Mouse (Mus musculus) large intestine, adult 2 months (tissue): ENCODE measurements around the gene P3h3. TPM values are rescaled to one million over a fixed set of nuclear protein-coding genes. Genes with fewer than 3 reads are reported as not detected.
A peak's percentile ranks its signal among the peaks of the same experiment; 100 is the strongest.

Experiments used
- DNase-seq: peaks from one replicate; pipeline ENCODE4 v3.0.0-alpha.2; 2012; ENCODE audit warnings: low read depth, low spot score
- WGBS: fragments of 180-500 bp; shearing (Covaris S2); methylation state at CpG from one replicate; pipeline ENCODE4 v1.1.7; 2018; 5-methylcytosine and 5-hydroxymethylcytosine counted together
- polyA plus RNA-seq: library from polyadenylated mRNA; depleted of rRNA; stranded (reverse); fragments of >200 nt; gene quantifications from 2 replicates; pipeline ENCODE4 v1.2.3, GENCODE M21; 2012

Gene P3h3
- polyA plus RNA-seq, 1 experiment: 8.3 TPM

GRCm38 (mm10) chr6:124874348-124874747, 16.8 kb upstream of the P3h3 start:
- no peak for DNase-seq
- WGBS: 45% methylated on average over 2 of the region's 3 CpGs

DNA sequence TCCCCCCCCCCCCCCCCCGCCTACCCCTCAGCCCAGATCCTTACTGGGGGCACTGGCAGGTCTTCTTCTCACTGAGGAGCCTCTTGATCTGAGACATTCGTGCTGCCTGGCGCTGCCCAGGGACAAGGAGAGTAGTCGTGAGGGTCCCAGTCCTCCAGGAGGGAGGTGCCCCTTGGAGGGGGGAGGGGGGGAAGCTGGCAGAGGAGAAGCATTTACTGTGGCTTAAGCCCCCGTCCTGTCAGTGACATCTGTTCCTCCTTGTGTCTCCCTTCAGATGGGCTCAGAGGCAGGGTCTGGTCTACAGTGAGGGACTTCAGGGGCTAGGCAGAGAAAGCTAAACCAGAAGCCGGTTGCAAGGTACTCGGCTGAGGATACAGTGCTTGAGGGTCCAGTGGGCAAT, 9.0 kb upstream of the P3h3 start:
- no peak for DNase-seq
- 75% methylated on average over 7 of the region's 7 CpGs for WGBS

DNA sequence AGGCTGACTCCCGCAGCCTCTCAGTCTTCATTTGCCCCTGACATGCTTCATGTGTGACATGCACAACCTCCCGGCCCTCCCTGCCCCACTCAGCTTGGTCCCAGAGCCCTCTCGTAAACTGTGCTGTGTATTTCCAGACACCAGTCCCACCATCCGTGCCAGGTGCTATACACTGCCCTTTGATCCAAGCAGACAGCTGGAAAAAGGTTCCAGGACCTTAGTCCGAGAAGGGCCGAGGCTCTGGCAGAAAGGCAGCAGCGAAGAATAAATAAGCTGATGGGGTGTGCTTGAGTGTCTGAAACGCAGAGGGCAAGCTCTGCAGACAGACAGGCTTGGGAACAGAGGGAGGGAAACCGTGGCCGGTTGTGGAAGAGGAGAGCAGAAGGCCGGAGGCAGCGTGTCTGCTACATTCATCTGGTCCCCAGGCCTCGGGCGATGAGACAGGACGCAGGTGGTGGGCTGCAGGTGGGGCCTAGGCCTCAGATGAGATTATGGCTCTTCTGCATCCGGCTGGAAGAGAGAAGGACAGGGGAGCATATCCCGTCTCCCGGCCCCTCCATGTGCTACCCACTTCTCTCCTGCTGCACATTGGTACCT, 8.3 kb upstream of the P3h3 start:
- no peak for DNase-seq
- 57% methylated on average over 18 of the region's 18 CpGs for WGBS

DNA sequence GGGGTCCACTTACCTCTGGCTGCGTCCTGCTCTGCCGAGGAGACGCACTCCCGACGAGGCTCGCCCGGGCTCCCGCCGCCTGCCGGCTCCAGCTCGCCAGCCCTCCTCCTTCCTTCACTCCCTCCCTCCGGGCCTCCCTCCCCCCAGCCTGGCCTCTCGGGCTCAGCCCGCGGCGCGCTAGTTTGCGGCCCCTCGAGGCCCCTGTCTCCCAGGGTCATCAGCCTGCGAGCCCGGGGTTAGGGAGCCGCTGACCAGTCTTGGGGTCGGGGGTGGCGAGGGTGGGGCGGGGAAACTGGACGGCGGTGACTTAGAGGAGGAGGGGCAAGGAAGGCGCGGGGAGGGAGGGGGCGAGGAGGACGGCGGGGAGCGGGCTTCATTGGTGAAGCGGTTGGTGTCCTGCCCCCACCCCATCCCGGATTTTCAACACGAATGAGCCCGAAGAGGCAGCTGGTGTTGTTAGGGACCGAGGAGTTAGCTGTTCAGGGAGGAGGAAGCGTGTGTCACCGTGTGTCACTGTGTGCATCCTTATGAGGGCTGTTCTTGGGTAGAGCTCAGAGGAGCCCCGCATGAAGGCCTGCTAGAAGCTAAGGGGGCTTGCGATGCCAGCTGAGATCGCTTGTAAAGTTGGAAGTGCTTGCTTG, 6.2 kb upstream of the P3h3 start, which contains the start of gene Gpr162:
Gene Gpr162 (minus strand): TSS at position 326 of the 641 bp plus-strand sequence.
- DNase-seq: no peak
- under 1% methylated on average over 43 of the region's 43 CpGs for WGBS

DNA sequence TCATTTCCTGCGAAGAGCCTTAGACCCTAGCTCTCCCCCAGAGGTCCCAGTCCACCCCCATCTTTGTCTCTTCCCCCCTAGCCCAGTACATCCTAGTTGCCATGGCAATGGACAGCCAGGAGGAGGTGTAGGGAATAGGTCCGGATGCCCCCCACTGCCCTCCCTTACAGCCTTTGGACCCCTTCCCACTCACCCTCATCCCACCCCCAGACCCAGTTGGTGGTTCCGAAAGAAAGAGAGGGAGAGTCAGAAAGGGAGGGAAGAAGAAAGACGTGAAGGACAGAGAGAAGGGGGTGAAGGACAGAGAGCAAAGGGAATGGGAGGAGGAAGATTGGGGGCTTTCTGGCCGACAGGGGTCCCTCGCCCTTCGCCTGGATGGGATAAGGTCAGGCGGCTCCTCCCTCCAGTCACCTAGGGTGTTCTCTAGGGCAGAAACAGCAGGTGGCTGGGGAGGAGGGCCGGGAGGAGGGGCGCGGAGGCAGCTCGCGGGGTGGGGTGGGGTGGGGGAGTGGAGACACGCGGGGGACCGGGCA, 5.6 kb upstream of the P3h3 start:
- DNase-seq: no peak
- 1% methylated on average over 15 of the region's 16 CpGs for WGBS

DNA sequence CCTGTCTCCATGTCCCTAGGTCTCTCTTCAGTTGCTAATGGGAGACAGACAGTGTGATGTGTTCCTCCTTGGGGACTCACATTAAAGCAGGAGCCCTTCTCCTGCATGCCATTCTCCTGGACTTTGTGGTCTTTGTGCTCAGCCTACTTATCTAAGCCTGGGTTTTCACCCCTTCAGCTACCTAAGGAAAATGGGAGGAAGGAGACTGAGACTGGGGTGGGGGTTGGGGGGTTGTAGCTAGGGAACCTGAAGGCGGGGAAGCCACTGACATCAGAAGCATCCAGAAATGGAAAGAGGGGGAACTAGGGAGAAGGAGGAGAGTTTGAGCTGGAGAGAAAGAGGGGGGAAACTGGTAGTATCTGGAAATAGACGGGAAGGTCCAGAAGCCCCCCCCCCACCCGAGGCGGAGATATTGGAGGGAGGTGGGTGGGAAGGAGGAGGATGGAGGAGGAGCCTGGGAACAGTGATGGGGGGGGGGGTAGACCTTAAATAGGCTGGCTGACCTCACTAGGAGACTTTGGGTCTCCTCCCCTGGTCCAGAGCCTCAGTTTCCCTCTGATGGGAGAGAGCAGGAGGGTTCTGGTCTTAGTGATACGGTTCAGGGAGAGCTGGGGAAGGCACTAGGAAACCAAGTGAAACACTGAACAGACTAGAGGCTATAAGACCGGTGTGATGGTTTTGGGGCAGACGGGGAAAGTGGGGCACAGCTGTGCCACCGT, 5.0 kb upstream of the P3h3 start:
- no peak for DNase-seq
- 22% methylated on average over 8 of the region's 8 CpGs for WGBS

DNA sequence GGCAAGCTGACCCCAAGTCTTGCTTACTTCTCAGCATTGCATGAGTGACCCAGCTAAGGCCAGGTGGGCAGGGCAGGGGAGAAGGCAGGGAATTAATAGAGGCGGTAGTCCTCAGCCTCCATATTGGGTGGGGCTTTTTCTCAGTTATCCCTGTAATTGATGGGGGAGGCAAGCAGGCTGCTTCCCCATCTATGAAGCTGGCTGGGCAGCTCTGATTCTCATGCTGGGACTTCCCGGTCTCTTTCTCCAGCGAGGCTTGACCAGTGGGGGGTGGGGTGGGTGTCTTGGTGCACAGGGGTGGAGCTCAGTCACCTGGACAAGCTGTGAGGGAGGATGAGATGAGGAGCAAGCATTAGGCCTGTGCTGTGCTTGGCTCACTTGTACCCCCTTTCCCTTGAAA, 4.2 kb upstream of the P3h3 start:
- DNase-seq: no peak
- 29% methylated on average over 3 of the region's 3 CpGs for WGBS

- no peak for DNase-seq
- 85% methylated on average over 19 of the region's 19 CpGs for WGBS
Measured at GRCm38 (mm10) chr6:124861266-124861665, 3.7 kb upstream of the P3h3 start.

- WGBS: 87% methylated on average over 9 of the region's 9 CpGs
- DNase-seq: no peak
Measured at GRCm38 (mm10) chr6:124860511-124860910, 3.0 kb upstream of the P3h3 start.

GRCm38 (mm10) chr6:124859725-124860124, 2.2 kb upstream of the P3h3 start:
- DNase-seq: peak; percentile 46
- WGBS: 4% methylated on average over 12 of the region's 12 CpGs

DNA sequence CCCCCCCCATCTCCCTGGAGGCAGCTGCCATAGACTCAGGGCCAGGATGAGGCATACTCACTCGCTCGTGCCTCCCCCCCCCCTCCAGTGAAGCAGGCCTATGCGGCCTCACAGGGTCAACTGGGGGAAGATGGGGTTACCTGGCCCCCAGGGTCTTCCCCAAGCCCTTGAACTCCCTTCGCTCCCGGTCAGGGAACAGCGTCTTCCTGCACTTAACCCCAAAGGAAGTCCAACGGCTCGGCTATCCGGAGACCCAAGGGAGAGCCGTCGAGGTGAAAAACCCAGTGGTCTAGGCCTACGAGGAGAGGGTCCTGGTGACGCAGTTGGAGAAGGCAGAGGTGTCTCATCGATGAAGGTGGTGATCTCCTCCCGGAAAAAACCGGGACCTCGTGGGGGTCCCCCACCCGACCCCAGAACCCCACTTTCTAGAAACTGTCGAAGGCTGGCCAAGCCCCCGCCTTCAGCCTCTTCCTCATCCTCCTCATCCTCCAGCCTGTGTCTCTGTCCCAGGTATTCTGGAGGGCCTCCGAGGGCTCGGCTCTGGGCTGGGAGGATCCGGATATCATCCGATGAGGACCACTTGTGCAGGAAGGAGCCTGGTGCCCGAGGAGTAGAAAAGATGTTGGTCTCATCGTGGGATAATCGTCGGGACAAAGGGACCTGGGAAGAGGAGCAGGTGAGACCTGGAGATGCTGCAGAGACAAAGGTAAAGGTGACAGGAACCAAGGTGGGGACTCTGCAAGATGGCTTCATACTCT, 1.2 kb upstream of the P3h3 start:
- WGBS: 75% methylated on average over 28 of the region's 28 CpGs
- DNase-seq: no peak

GRCm38 (mm10) chr6:124857840-124858530, 433 bp upstream of the P3h3 start:
- 30% methylated on average over 26 of the region's 26 CpGs for WGBS
- DNase-seq: no peak

GRCm38 (mm10) chr6:124856321-124856720, 1.2 kb downstream of the P3h3 start:
- WGBS: 33% methylated on average over 14 of the region's 14 CpGs
- DNase-seq: no peak

DNA sequence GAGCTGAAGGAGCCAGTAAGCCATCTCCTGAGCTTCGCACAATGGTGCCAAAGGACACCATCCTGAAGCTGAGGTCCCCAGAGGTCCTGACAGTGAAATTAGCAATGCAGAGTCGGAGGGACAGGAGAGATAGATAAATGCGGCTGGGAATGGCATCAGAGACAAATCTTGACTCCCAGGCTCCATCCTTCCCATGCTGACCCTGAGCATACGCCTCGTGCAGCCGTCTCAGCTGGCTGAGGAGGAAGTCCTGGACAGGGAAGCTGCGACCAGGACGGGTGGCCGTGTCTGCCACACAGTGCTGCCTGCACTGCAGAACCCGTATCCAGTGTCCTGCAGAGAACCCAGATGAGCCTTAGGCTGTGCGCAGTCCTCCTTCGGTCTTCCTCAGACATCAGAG, 2.9 kb downstream of the P3h3 start:
- WGBS: 66% methylated on average over 12 of the region's 12 CpGs
- DNase-seq: no peak

GRCm38 (mm10) chr6:124850535-124850934, 7.0 kb downstream of the P3h3 start:
- DNase-seq: no peak
- WGBS: 57% methylated on average over 8 of the region's 8 CpGs

DNA sequence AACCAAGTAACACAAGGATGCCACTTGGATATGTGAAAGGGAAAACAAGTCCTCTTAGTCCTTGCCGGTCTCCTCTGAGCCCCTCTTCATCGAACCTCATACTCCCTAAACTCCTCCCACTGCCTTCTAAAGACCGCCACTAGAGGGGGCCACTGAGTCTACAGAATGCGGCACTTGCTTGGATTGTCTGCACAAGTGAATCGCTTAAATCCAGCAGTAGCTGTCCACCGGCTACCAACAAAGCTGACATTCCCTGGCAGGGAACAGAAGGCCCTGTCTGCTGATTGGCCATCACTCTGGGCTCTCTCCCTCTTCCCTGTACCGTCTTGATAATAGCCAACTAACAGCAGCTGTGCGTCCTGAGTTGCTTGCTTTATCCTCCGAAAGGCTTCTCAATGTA, 10.2 kb downstream of the P3h3 start:
- DNase-seq: peak; percentile 70
- 16% methylated on average over 9 of the region's 9 CpGs for WGBS

GRCm38 (mm10) chr6:124840241-124841167, 17.0 kb downstream of the P3h3 start, which contains the start of gene Gnb3:
Gene Gnb3 (minus strand): TSS chr6:124840275.
- WGBS: 42% methylated on average over 15 of the region's 15 CpGs
- DNase-seq: no peak

- DNase-seq: no peak
- WGBS: 23% methylated on average over 8 of the region's 8 CpGs
Measured at GRCm38 (mm10) chr6:124839805-124840204, 17.7 kb downstream of the P3h3 start.
